Mouse (Mus musculus): ENCODE measurements around the gene Atp12a.

GRCm38 (mm10) chr14:56337696-56338095, 27.2 kb upstream of the Atp12a start:
- TF ChIP-seq POLR2A (IDR thresholded peaks at IDR 0.05; ENCODE audit: insufficient read length, low read depth) = no peak
- no peak for TF ChIP-seq MYOG (IDR thresholded peaks at IDR 0.05; ENCODE audit: control insufficient read depth in 1 of 3, insufficient read depth in 1 of 3, insufficient read length in 2 of 3, low read depth in 2 of 3)
- no peak for TF ChIP-seq MYOD1 (IDR thresholded peaks at IDR 0.05; ENCODE audit: control insufficient read depth in 1 of 3, insufficient read length in 2 of 3, low read depth in 2 of 3)
- TF ChIP-seq POLR2AphosphoS2 (IDR thresholded peaks at IDR 0.05; ENCODE audit: insufficient read length, low read depth) = no peak
- TF ChIP-seq CEBPB (IDR thresholded peaks at IDR 0.05; ENCODE audit: insufficient read depth, poor library complexity, severe bottlenecking) = no peak
- TF ChIP-seq TCF12 (IDR thresholded peaks at IDR 0.05; ENCODE audit: insufficient read depth, poor library complexity, severe bottlenecking) = no peak
- no peak for TF ChIP-seq E2F4 (IDR thresholded peaks at IDR 0.05; ENCODE audit: insufficient read depth)
- TF ChIP-seq REST (IDR thresholded peaks at IDR 0.05; ENCODE audit: insufficient read depth, insufficient read length) = no peak
- no peak for TF ChIP-seq MAX (IDR thresholded peaks at IDR 0.05; ENCODE audit: low read depth)
- TF ChIP-seq TCF3 (IDR thresholded peaks at IDR 0.05; ENCODE audit: insufficient read length, low read depth) = no peak
- no peak for TF ChIP-seq SRF (IDR thresholded peaks at IDR 0.05; ENCODE audit: control insufficient read depth, insufficient read length, low read depth)
- TF ChIP-seq USF1 (IDR thresholded peaks at IDR 0.05; ENCODE audit: low read depth) = no peak

All from myocyte (in vitro differentiated cells).